In the genomic region with DNA sequence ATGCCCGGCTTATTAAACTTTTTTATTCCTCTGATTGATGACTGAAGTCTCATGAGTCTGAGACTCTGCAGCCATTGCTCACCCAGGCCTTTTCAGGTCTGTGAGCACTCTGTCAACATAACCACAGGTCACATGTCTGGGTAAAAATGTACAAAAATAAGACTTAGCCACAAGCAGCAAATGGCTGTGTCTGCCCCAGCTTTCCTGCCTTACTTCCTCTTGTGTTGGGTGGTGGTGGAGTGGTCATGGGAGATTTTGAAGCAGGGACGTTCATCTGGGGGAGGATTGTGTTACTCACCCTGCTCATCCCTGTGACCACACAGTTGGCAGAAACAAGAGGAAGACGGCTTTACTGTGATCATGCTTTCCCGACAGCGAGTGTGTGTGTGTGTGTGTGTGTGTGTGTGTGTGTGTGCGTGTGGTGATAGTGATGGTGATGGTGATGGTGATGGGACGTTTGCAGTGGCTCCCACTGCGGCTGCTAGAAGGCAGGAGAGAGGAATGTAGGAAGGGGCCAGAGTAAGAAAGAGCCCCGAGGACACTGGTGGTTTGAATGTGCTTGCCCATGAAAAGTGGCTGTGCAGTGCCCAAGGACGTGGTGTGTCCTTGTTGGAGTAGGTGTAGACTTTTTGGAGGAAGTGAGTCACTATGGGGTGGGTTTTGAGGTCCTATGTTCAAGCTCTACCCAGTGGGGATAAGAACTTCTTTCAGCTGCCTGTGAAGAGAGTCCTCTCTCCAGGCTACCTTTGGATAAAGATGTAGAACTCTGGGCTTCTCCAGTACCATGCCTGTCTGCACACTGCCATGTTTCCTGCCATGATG, we compare ENCODE assay signal across 14 mouse cellular contexts. TPM values are rescaled to one million over a fixed set of nuclear protein-coding genes. Genes with fewer than 3 reads are reported as not detected.
DNase-seq lines count a peak whose midpoint lies in the region; ATAC-seq and TF ChIP-seq lines count a peak whose summit lies in the region.
"Had no signal": no experiment of that assay in that cellular context is flagged by ENCODE, and none has a peak within 500 bp of the region (broad histone marks: within the 10 kb centered on the region; RNA-seq: fewer than 3 reads in every experiment).

No protein-coding gene starts in this region.

- WGBS in hindbrain, embryonic 10.5 days: 87% methylated on average over 10 of the region's 10 CpGs
- WGBS in intestine, postnatal 0 days: 83% methylated on average over 10 of the region's 10 CpGs

- no peak overlapping the region for H3K27ac ChIP-seq in hindbrain, embryonic 10.5 days
- no peak overlapping the region for H3K27ac ChIP-seq in intestine, postnatal 0 days (ENCODE audit: low read depth, low read length)
- H3K27ac ChIP-seq: hindbrain, embryonic 13.5 days; liver, embryonic 15.5 days; neural tube, embryonic 13.5 days had no signal

- no peaks in the 10 kb centered on the region for H3K36me3 ChIP-seq in splenic B cell, adult 2 months (ENCODE audit: control insufficient read depth, insufficient read depth, low read length, poor library complexity, severe bottlenecking)
- H3K36me3 ChIP-seq in hindbrain, embryonic 10.5 days: no peaks in the 10 kb centered on the region
- no peaks in the 10 kb centered on the region for H3K36me3 ChIP-seq in intestine, postnatal 0 days (ENCODE audit: control insufficient read depth, insufficient read depth)
- H3K36me3 ChIP-seq: hindbrain, embryonic 13.5 days; liver, embryonic 15.5 days; neural tube, embryonic 13.5 days had no signal

- H3K4me1 ChIP-seq in hindbrain, embryonic 10.5 days (replicated peaks): no peaks in the 10 kb centered on the region
- no peaks in the 10 kb centered on the region for H3K4me1 ChIP-seq in intestine, postnatal 0 days (replicated peaks; ENCODE audit: control insufficient read depth, insufficient read depth, low read length)
- H3K4me1 ChIP-seq: hindbrain, embryonic 13.5 days; neural tube, embryonic 13.5 days had no signal

- no peaks in the 10 kb centered on the region for H3K27me3 ChIP-seq in splenic B cell, adult 2 months (ENCODE audit: control insufficient read depth, insufficient read depth, low read length, poor library complexity, severe bottlenecking)
- no peaks in the 10 kb centered on the region for H3K27me3 ChIP-seq in hindbrain, embryonic 10.5 days (ENCODE audit: insufficient read depth, poor library complexity, severe bottlenecking)
- no peaks in the 10 kb centered on the region for H3K27me3 ChIP-seq in intestine, postnatal 0 days (replicated peaks; ENCODE audit: control insufficient read depth, insufficient read depth, low read length)
- H3K27me3 ChIP-seq: hindbrain, embryonic 13.5 days; liver, embryonic 15.5 days; neural tube, embryonic 13.5 days had no signal

- peak; percentile 13 to 14 for DNase-seq in spleen, adult 18-20 months
- no peak for DNase-seq in spleen, adult 12 weeks (ENCODE audit: low spot score)
- DNase-seq in lung, postnatal 14 days: peak; percentile 2
- peak; percentile 59 for DNase-seq in splenic B cell, adult 2 months (ENCODE audit: low read depth, low spot score)
- DNase-seq in hindbrain, embryonic 10.5 days (ENCODE audit: low spot score): no peak
- DNase-seq: cerebellum, adult 2 months; gastrocnemius, postnatal 10 days; right cerebral cortex, postnatal 4 days had no signal

- no peak overlapping the region for H3K9ac ChIP-seq in intestine, postnatal 0 days (ENCODE audit: low read depth, low read length)
- H3K9ac ChIP-seq: hindbrain, embryonic 13.5 days; liver, embryonic 15.5 days; neural tube, embryonic 13.5 days had no signal

- no peak overlapping the region for H3K4me2 ChIP-seq in intestine, postnatal 0 days (replicated peaks; ENCODE audit: low read depth)
- H3K4me2 ChIP-seq: hindbrain, embryonic 13.5 days; liver, embryonic 15.5 days; neural tube, embryonic 13.5 days had no signal

- H3K4me3 ChIP-seq in hindbrain, embryonic 10.5 days: no peak overlapping the region
- H3K4me3 ChIP-seq in intestine, postnatal 0 days (ENCODE audit: low read depth, low read length): no peak overlapping the region
- H3K4me3 ChIP-seq: erythroblast, embryonic 14.5 days; hindbrain, embryonic 13.5 days; liver, embryonic 15.5 days; neural tube, embryonic 13.5 days had no signal

- peak; percentile 59 for ATAC-seq in activated CD4-positive, CD25-positive, alpha-beta regulatory T cell, adult 4 months
- no peak for ATAC-seq in intestine, postnatal 0 days

- H3K9me3 ChIP-seq in hindbrain, embryonic 10.5 days: no peaks in the 10 kb centered on the region
- H3K9me3 ChIP-seq in intestine, postnatal 0 days (ENCODE audit: control insufficient read depth): no peaks in the 10 kb centered on the region
- H3K9me3 ChIP-seq: liver, embryonic 15.5 days; neural tube, embryonic 13.5 days had no signal

- no peak for TF ChIP-seq CTCF in intestine, postnatal 0 days (IDR thresholded peaks at IDR 0.05; ENCODE audit: low read depth)

RNA-seq across cellular contexts. Expression of a gene that starts 37.8 kb away (rescaled TPM):
- 1 to 10 TPM; 7.1 to 8.5 TPM for polyA plus RNA-seq in activated CD4-positive, CD25-positive, alpha-beta regulatory T cell, adult 4 months (2017; shearing (Covaris generic))
- 13.5 and 13.7 TPM in 2 replicates for polyA plus RNA-seq in hindbrain, embryonic 10.5 days (2016; fragmentation: Nextera tagmentation; extraction: Ambion mirVana)
- 36.1 and 36.5 TPM in 2 replicates for polyA plus RNA-seq in intestine, postnatal 0 days (2015; fragmentation: Nextera tagmentation; extraction: Ambion mirVana)

Comparison
In these comparisons a context has a peak if more than half of its experiments do, and no peak if none do; other contexts are left out.
1. DNase-seq: peak in spleen, adult 18-20 months (2 of 2), lung, postnatal 14 days (single experiment) and splenic B cell, adult 2 months (single experiment); none in spleen, adult 12 weeks (single experiment) and hindbrain, embryonic 10.5 days (single experiment).